Mouse (Mus musculus): ENCODE data around the gene Hmg20b.
A peak's percentile ranks its signal among the peaks of the same experiment; 100 is the strongest.

Gene Hmg20b

GRCm38 (mm10) chr10:81322444-81322843, 27.8 kb downstream of the Hmg20b start:
- no peaks in the 10 kb centered on the region for H3K27me3 ChIP-seq (ENCODE audit: insufficient read depth, low read length)

GRCm38 (mm10) chr10:81321436-81321835, 28.8 kb downstream of the Hmg20b start:
- Histone ChIP-seq H3K27me3 (ENCODE audit: insufficient read depth, low read length) (no peaks in the 10 kb centered on the region), H3K4me1 (replicated peaks; ENCODE audit: low read depth, low read length) (peaks cover 84% of the 10 kb centered on the region), H3K4me3 (replicated peaks; ENCODE audit: low read length) (peak overlapping the region; percentile 100), H3K36me3 (ENCODE audit: insufficient read depth, low read length) (peaks cover 66% of the 10 kb centered on the region), H3K9me3 (ENCODE audit: low read length) (no peaks in the 10 kb centered on the region)
- TF ChIP-seq NANOG (IDR thresholded peaks at IDR 0.05; ENCODE audit: borderline replicate concordance, low read length) (no peak), CTCF (conservative IDR thresholded peaks at IDR 0.05; ENCODE audit: low read length) (no peak), POU5F1 (IDR thresholded peaks at IDR 0.05; ENCODE audit: borderline replicate concordance, low read length) (no peak)

More at GRCm38 (mm10) chr10:81322444-81322843, 27.8 kb downstream of the Hmg20b start:
- peaks cover 75% of the 10 kb centered on the region for H3K36me3 ChIP-seq (ENCODE audit: insufficient read depth, low read length)
- H3K4me3 ChIP-seq (replicated peaks; ENCODE audit: low read length) = peak overlapping the region; percentile 100
- no peak for TF ChIP-seq NANOG (IDR thresholded peaks at IDR 0.05; ENCODE audit: borderline replicate concordance, low read length)
- no peak for TF ChIP-seq POU5F1 (IDR thresholded peaks at IDR 0.05; ENCODE audit: borderline replicate concordance, low read length)
- TF ChIP-seq CTCF (conservative IDR thresholded peaks at IDR 0.05; ENCODE audit: low read length) = no peak
- H3K9me3 ChIP-seq (ENCODE audit: low read length) = no peaks in the 10 kb centered on the region
- H3K4me1 ChIP-seq (replicated peaks; ENCODE audit: low read depth, low read length) = peaks cover 84% of the 10 kb centered on the region

- TF ChIP-seq CTCF (conservative IDR thresholded peaks at IDR 0.05; ENCODE audit: low read length) (no peak), NANOG (IDR thresholded peaks at IDR 0.05; ENCODE audit: borderline replicate concordance, low read length) (no peak), POU5F1 (IDR thresholded peaks at IDR 0.05; ENCODE audit: borderline replicate concordance, low read length) (no peak)
- Histone ChIP-seq H3K27me3 (ENCODE audit: insufficient read depth, low read length) (no peaks in the 10 kb centered on the region), H3K4me1 (replicated peaks; ENCODE audit: low read depth, low read length) (peaks cover 84% of the 10 kb centered on the region)
Measured at GRCm38 (mm10) chr10:81320550-81321347, 29.5 kb downstream of the Hmg20b start, which contains the start of gene Cactin. Gene Cactin, plus strand, starts transcription at chr10:81321103.

GRCm38 (mm10) chr10:81319741-81320549, 30.3 kb downstream of the Hmg20b start:
- peaks cover 65% of the 10 kb centered on the region for H3K36me3 ChIP-seq (ENCODE audit: insufficient read depth, low read length)
- peak overlapping the region; percentile 100 for H3K4me3 ChIP-seq (replicated peaks; ENCODE audit: low read length)

More at GRCm38 (mm10) chr10:81320550-81321347, 29.5 kb downstream of the Hmg20b start, which contains the start of gene Cactin:
- Histone ChIP-seq H3K9me3 (ENCODE audit: low read length) (no peaks in the 10 kb centered on the region), H3K4me3 (replicated peaks; ENCODE audit: low read length) (peak within 1 kb of the TSS; percentile 100), H3K36me3 (ENCODE audit: insufficient read depth, low read length) (peaks cover 65% of the 10 kb centered on the region)

DNA sequence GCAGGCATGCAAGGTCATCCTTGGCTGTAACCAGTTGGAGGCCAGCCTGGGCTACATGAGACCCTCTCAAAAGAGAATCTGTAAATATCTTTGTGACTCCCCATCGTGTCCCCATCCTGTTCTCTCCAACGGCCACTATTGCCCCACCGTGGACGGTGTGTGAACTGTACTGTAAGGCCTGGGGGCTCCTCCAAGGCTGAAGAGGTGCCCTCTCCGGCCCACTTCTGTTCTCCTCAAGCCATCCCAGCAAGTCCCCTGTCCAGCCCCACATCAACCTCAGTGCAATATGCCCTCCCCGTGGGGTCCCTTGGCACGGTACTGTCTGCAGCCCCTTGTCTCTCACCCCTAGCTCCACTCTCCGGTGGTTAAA, 31.0 kb downstream of the Hmg20b start:
- peaks cover 65% of the 10 kb centered on the region for H3K36me3 ChIP-seq (ENCODE audit: insufficient read depth, low read length)
- H3K4me3 ChIP-seq (replicated peaks; ENCODE audit: low read length) = peak overlapping the region; percentile 100
- H3K27me3 ChIP-seq (ENCODE audit: insufficient read depth, low read length) = no peaks in the 10 kb centered on the region
- TF ChIP-seq POU5F1 (IDR thresholded peaks at IDR 0.05; ENCODE audit: borderline replicate concordance, low read length) (no peak), CTCF (conservative IDR thresholded peaks at IDR 0.05; ENCODE audit: low read length) (no peak), NANOG (IDR thresholded peaks at IDR 0.05; ENCODE audit: borderline replicate concordance, low read length) (no peak)
- H3K4me1 ChIP-seq (replicated peaks; ENCODE audit: low read depth, low read length) = peaks cover 83% of the 10 kb centered on the region
- no peaks in the 10 kb centered on the region for H3K9me3 ChIP-seq (ENCODE audit: low read length)

More at GRCm38 (mm10) chr10:81319741-81320549, 30.3 kb downstream of the Hmg20b start:
- TF ChIP-seq CTCF (conservative IDR thresholded peaks at IDR 0.05; ENCODE audit: low read length) (no peak), NANOG (IDR thresholded peaks at IDR 0.05; ENCODE audit: borderline replicate concordance, low read length) (no peak), POU5F1 (IDR thresholded peaks at IDR 0.05; ENCODE audit: borderline replicate concordance, low read length) (no peak)
- no peaks in the 10 kb centered on the region for H3K27me3 ChIP-seq (ENCODE audit: insufficient read depth, low read length)
- H3K9me3 ChIP-seq (ENCODE audit: low read length) = no peaks in the 10 kb centered on the region
- H3K4me1 ChIP-seq (replicated peaks; ENCODE audit: low read depth, low read length) = peaks cover 84% of the 10 kb centered on the region

GRCm38 (mm10) chr10:81318589-81319329, 31.5 kb downstream of the Hmg20b start:
- H3K9me3 ChIP-seq (ENCODE audit: low read length) = no peaks in the 10 kb centered on the region
- TF ChIP-seq POU5F1 (IDR thresholded peaks at IDR 0.05; ENCODE audit: borderline replicate concordance, low read length) (no peak), CTCF (conservative IDR thresholded peaks at IDR 0.05; ENCODE audit: low read length) (no peak), NANOG (IDR thresholded peaks at IDR 0.05; ENCODE audit: borderline replicate concordance, low read length) (no peak)
- peak overlapping the region; percentile 100; the same call in 1 of the 2 replicates for H3K4me3 ChIP-seq (replicated peaks; ENCODE audit: low read length)
- peaks cover 83% of the 10 kb centered on the region for H3K4me1 ChIP-seq (replicated peaks; ENCODE audit: low read depth, low read length)
- peaks cover 65% of the 10 kb centered on the region for H3K36me3 ChIP-seq (ENCODE audit: insufficient read depth, low read length)
- H3K27me3 ChIP-seq (ENCODE audit: insufficient read depth, low read length) = no peaks in the 10 kb centered on the region

DNA sequence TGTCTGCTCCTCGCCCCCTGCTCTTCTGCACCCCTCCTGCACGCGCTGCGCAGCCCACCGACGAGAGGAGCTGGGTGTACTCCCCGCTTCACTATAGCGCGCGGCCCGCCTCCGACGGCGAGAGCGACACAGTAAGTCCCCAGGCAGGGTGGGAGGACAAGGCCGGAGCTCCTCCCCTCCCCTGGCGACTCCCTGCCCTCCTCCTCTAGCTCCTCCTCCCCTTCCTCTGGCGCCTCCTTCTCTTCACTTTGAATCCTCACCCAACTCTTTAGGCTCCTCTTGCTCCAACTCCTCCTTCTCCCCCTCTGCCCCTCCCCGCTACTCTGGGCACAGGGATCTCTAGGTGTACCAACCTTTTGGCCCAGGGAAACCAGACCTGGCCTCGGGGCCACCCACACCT, 33.0 kb downstream of the Hmg20b start:
- peaks cover 83% of the 10 kb centered on the region for H3K4me1 ChIP-seq (replicated peaks; ENCODE audit: low read depth, low read length)
- peak overlapping the region; percentile 72 for H3K4me3 ChIP-seq (replicated peaks; ENCODE audit: low read length)
- TF ChIP-seq CTCF (conservative IDR thresholded peaks at IDR 0.05; ENCODE audit: low read length) = no peak
- TF ChIP-seq POU5F1 (IDR thresholded peaks at IDR 0.05; ENCODE audit: borderline replicate concordance, low read length) = no peak
- no peak for TF ChIP-seq NANOG (IDR thresholded peaks at IDR 0.05; ENCODE audit: borderline replicate concordance, low read length)
- H3K27me3 ChIP-seq (ENCODE audit: insufficient read depth, low read length) = no peaks in the 10 kb centered on the region
- peaks cover 65% of the 10 kb centered on the region for H3K36me3 ChIP-seq (ENCODE audit: insufficient read depth, low read length)
- H3K9me3 ChIP-seq (ENCODE audit: low read length) = no peaks in the 10 kb centered on the region

Data from E14TG2a.4 (cell line).